Mouse (Mus musculus) midbrain, embryonic 10.5 days (tissue): ENCODE results near the gene Tnip1. TPM values are rescaled to one million over a fixed set of nuclear protein-coding genes. Genes with fewer than 3 reads are reported as not detected.
A peak's percentile ranks its signal among the peaks of the same experiment; 100 is the strongest.

ENCODE experiments used
- DNase-seq: peaks from one replicate; pipeline ENCODE4 v3.0.0-alpha.2; 2017; ENCODE audit warnings: low spot score
- H3K27ac ChIP-seq: fragments of 300-500 bp; sonication (generic); replicated peaks from 2 replicates; pipeline ENCODE4 v1.5.1; 2016; ENCODE audit warnings: mild to moderate bottlenecking
- H3K27me3 ChIP-seq: fragments of 300-500 bp; sonication (generic); 2 replicates; pipeline ENCODE4 v1.6.1; 2016; ENCODE audit warnings: low read depth, mild to moderate bottlenecking; ENCODE audit not compliant: poor library complexity, severe bottlenecking
- H3K36me3 ChIP-seq: fragments of 300-500 bp; sonication (generic); 2 replicates; pipeline ENCODE4 v1.6.1; 2016; ENCODE audit warnings: mild to moderate bottlenecking, moderate library complexity
- H3K4me1 ChIP-seq: fragments of 300-500 bp; sonication (generic); 2 replicates; pipeline ENCODE4 v1.6.1; 2016
- H3K4me3 ChIP-seq: fragments of 300-500 bp; sonication (generic); 2 replicates; pipeline ENCODE4 v1.5.1; 2016; ENCODE audit warnings: mild to moderate bottlenecking, moderate library complexity
- H3K9me3 ChIP-seq: fragments of 300-500 bp; sonication (generic); replicated peaks from 2 replicates; pipeline ENCODE4 v1.6.1; 2016; ENCODE audit warnings: mild to moderate bottlenecking
- WGBS: fragments of 180-500 bp; shearing (Covaris S2); methylation state at CpG from one replicate; pipeline ENCODE4 v1.1.7; 2016; 5-methylcytosine and 5-hydroxymethylcytosine counted together
- polyA plus RNA-seq: library from polyadenylated mRNA; unstranded; fragments of >200 nt; fragmentation: Nextera tagmentation; extraction: Ambion mirVana; gene quantifications from 2 replicates; pipeline ENCODE4 v1.2.1, GENCODE M21; 2016

Gene Tnip1
- polyA plus RNA-seq, 1 experiment from 2014 or later, result 9.5 TPM

DNA sequence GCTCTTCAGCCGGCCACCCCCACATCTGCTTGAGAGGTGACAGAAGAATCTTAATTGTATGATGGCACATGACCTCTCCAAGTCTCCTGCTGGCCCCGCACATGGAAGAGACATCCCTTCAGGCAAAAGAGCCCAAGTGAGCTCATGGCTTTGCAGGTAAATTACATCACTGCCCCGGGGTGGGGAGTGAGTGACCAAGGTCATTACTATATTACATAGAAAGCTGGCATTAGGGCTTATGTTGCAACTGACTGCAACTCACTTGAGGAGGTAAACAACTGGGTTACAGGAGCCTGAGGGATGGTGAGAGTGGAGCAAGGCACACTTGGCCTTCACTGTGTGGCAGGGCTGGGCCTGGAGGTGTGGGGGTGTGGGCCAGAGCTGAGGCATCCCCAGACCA lies 34.5 kb downstream of the Tnip1 start:
- no peak overlapping the region for H3K27ac ChIP-seq
- peaks cover 42% of the 10 kb centered on the region for H3K36me3 ChIP-seq
- 91% methylated on average over 3 of the region's 3 CpGs for WGBS

DNA sequence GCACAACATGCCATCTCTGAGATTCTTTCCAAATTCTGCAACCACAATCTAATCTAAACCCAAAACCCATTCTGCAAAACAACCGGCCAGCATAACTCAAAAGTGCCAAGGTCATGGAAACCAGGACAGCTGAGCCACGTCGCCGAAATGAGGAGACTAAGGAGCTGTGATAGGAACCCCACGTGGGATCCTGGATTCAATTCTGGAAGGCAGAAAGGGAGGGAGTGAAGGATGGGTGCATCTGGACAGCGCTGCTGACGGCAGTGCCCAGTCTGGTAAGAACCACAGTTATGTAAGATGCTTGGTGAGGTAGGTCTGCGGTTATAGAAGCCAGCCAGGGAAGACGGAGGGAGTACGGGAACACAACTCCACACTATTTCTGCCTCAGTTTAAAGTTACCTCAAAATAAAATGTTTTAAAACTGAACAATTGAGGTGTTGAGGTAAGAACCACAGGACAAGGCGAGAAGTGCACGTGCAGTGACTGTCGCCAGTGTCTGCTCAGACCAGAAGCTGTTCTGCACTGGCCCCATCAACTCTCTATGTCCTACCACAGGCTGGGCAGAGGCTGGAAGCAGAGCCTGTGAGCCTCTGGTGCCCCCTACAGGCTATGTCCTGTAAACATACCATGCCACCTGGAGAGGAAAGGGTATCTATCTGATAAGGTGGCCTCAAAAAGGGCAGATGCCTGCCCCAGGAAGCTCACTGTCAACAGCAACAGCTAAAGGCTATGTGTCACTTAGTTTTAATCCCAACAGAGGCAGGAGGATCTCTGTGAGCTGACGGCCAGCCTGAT lies 35.2 kb downstream of the Tnip1 start:
- H3K36me3 ChIP-seq, result peaks cover 48% of the 10 kb centered on the region
- H3K9me3 ChIP-seq, result no peaks in the 10 kb centered on the region
- no peak overlapping the region for H3K27ac ChIP-seq
- no peaks in the 10 kb centered on the region for H3K4me1 ChIP-seq
- no peak overlapping the region for H3K4me3 ChIP-seq
- DNase-seq, result peak; percentile 56
- 84% methylated on average over 14 of the region's 14 CpGs for WGBS
- no peaks in the 10 kb centered on the region for H3K27me3 ChIP-seq

More for the DNA sequence above, 34.5 kb downstream of the Tnip1 start:
- H3K9me3 ChIP-seq, result no peaks in the 10 kb centered on the region
- DNase-seq, result no peak
- no peaks in the 10 kb centered on the region for H3K4me1 ChIP-seq
- H3K27me3 ChIP-seq, result no peaks in the 10 kb centered on the region
- no peak overlapping the region for H3K4me3 ChIP-seq

DNA sequence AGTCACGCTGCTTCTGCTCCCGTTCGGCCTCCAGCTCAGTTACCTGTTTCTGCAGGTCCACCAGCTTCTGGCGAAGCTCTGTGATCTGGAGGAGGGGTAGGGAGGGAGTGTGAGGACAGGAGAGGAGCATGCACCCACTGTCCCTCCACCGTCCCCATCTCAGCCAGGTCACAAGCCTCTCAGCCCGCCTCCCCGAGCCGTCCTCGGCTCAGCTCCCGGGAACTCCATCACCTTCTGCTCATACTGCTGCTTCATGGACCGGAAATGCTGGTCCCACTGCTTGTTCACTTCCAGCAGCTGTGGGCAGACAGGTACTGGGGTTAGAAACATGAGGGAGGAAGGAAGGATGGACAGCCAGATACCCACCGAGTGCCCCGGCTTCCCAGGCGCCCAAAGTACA lies 38.6 kb downstream of the Tnip1 start:
- H3K9me3 ChIP-seq, result no peaks in the 10 kb centered on the region
- WGBS, result 93% methylated on average over 14 of the region's 14 CpGs
- no peak for DNase-seq
- no peak overlapping the region for H3K27ac ChIP-seq
- H3K4me1 ChIP-seq, result peaks cover 4% of the 10 kb centered on the region
- no peaks in the 10 kb centered on the region for H3K27me3 ChIP-seq
- H3K36me3 ChIP-seq, result peaks cover 53% of the 10 kb centered on the region
- H3K4me3 ChIP-seq, result no peak overlapping the region

DNA sequence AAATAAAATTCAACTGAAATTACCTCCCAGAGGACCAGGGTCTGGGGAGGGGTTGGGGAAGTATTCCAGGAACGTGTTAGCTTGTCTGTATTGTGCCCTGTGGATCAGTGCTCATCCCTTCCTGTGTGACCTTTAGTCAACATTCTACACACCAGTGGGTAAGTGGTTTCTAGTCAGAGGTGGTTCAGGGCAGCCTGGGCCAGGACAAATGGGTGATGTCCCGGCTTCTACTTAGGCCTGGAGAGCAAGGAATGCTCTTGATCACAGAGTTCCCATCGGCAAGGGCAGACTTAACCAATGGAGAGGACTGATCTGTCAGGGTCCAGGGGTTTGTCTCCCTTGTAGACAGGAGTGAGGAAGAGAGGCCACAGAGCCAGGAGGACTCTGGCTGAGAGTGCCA lies 40.2 kb downstream of the Tnip1 start:
- Histone ChIP-seq H3K27me3 (no peaks in the 10 kb centered on the region), H3K27ac (no peak overlapping the region), H3K9me3 (no peaks in the 10 kb centered on the region), H3K36me3 (peaks cover 61% of the 10 kb centered on the region), H3K4me1 (peaks cover 4% of the 10 kb centered on the region), H3K4me3 (no peak overlapping the region)
- WGBS, result 95% methylated on average over 3 of the region's 3 CpGs
- DNase-seq, result no peak

GRCm38 (mm10) chr11:54921798-54922197 lies 40.9 kb downstream of the Tnip1 start:
- H3K4me3 ChIP-seq, result no peak overlapping the region
- WGBS, result 55% methylated on average over 7 of the region's 7 CpGs
- peak; percentile 24 for DNase-seq
- H3K27me3 ChIP-seq, result no peaks in the 10 kb centered on the region
- peaks cover 68% of the 10 kb centered on the region for H3K36me3 ChIP-seq
- 0 out of 2 replicates have a peak overlapping the region, but pooled peaks have one; percentile 6 for H3K27ac ChIP-seq
- H3K4me1 ChIP-seq, result peaks cover 4% of the 10 kb centered on the region
- no peaks in the 10 kb centered on the region for H3K9me3 ChIP-seq

- WGBS, result 87% methylated on average over 6 of the region's 6 CpGs
- no peaks in the 10 kb centered on the region for H3K27me3 ChIP-seq
- no peak overlapping the region for H3K27ac ChIP-seq
- H3K9me3 ChIP-seq, result no peaks in the 10 kb centered on the region
- H3K4me1 ChIP-seq, result peaks cover 4% of the 10 kb centered on the region
- H3K4me3 ChIP-seq, result no peak overlapping the region
- no peak for DNase-seq
- H3K36me3 ChIP-seq, result peaks cover 68% of the 10 kb centered on the region
Measured at GRCm38 (mm10) chr11:54920973-54921580, 41.6 kb downstream of the Tnip1 start.

DNA sequence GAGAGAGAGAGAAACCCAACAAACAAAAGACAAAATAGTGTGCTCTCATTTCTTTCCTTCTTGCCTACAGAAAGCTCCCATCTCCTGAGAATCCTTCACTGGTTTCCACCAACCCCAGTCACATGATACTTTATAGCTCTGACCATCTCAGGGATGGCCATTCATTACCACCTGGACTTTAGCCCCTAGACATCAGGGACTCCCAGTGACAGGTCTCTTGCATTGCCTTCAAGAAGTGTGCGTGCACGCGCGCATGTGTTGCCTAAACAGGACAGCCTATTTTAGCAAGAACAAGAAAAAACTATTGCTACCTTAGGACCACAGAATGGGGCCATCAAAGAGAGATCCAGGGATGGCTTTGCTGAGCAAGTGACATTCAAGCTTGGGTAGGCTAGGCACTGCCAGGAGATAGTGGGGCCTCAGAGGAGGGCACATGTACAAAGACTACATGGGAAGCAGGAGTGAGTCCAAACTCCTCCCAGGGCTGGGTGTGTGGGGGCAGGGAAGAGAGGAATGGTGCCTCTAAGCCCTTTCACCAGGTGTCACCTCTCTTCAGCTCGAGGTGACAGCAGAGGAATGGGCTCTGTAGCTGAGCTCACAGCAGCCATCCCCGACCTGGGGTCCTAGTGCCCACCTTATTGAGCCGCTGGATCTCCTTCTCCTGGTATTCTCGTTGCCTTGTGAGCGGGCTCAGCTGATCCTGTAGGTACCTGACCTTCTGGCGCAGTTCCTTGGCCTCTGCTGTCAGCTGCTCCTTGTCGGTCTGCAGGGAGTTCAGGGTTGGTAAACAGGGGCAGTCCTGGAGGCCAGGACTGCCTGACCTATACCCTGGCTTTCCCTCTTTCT lies 42.4 kb downstream of the Tnip1 start:
- Histone ChIP-seq H3K27me3 (no peaks in the 10 kb centered on the region), H3K4me1 (peaks cover 4% of the 10 kb centered on the region), H3K27ac (no peak overlapping the region), H3K9me3 (no peaks in the 10 kb centered on the region), H3K4me3 (no peak overlapping the region), H3K36me3 (peaks cover 69% of the 10 kb centered on the region)
- no peak for DNase-seq
- 80% methylated on average over 11 of the region's 11 CpGs for WGBS

GRCm38 (mm10) chr11:54918273-54918672 lies 44.4 kb downstream of the Tnip1 start:
- no peaks in the 10 kb centered on the region for H3K9me3 ChIP-seq
- no peaks in the 10 kb centered on the region for H3K27me3 ChIP-seq
- no peak overlapping the region for H3K27ac ChIP-seq
- peaks cover 4% of the 10 kb centered on the region for H3K4me1 ChIP-seq
- peaks cover 73% of the 10 kb centered on the region for H3K36me3 ChIP-seq
- no peak for DNase-seq
- 85% methylated on average over 4 of the region's 4 CpGs for WGBS
- H3K4me3 ChIP-seq, result no peak overlapping the region

- Histone ChIP-seq H3K27me3 (no peaks in the 10 kb centered on the region), H3K4me3 (no peak overlapping the region), H3K27ac (no peak overlapping the region), H3K4me1 (peaks cover 4% of the 10 kb centered on the region), H3K9me3 (no peaks in the 10 kb centered on the region), H3K36me3 (peaks cover 72% of the 10 kb centered on the region)
- no peak for DNase-seq
- 97% methylated on average over 7 of the region's 7 CpGs for WGBS
Measured at GRCm38 (mm10) chr11:54917461-54917860, 45.3 kb downstream of the Tnip1 start.

- Histone ChIP-seq H3K27me3 (no peaks in the 10 kb centered on the region), H3K9me3 (no peaks in the 10 kb centered on the region), H3K36me3 (peaks cover 81% of the 10 kb centered on the region), H3K4me3 (no peak overlapping the region), H3K4me1 (no peaks in the 10 kb centered on the region), H3K27ac (no peak overlapping the region)
- 91% methylated on average over 5 of the region's 5 CpGs for WGBS
- DNase-seq, result no peak
Measured at GRCm38 (mm10) chr11:54913841-54914240, 48.9 kb downstream of the Tnip1 start.

- no peaks in the 10 kb centered on the region for H3K27me3 ChIP-seq
- H3K4me1 ChIP-seq, result no peaks in the 10 kb centered on the region
- H3K9me3 ChIP-seq, result no peaks in the 10 kb centered on the region
- no peak overlapping the region for H3K27ac ChIP-seq
- no peak overlapping the region for H3K4me3 ChIP-seq
- 89% methylated on average over 9 of the region's 9 CpGs for WGBS
- peaks cover 77% of the 10 kb centered on the region for H3K36me3 ChIP-seq
- DNase-seq, result no peak
Measured at GRCm38 (mm10) chr11:54912503-54913316, 50.0 kb downstream of the Tnip1 start.
